Mouse (Mus musculus) stomach, postnatal 0 days (tissue): Measurements from ENCODE around the gene Ephx3. TPM values are rescaled to one million over a fixed set of nuclear protein-coding genes. Genes with fewer than 3 reads are reported as not detected.

Source experiments
- ATAC-seq: fragments of 200-750 bp; cut with Nextera tagmentation; 2 replicates; pipeline ENCODE4 v1.8.0; 2017; ENCODE audit not compliant: low FRiP score, low TSS enrichment
- DNase-seq: peaks from one replicate; pipeline ENCODE4 v3.0.0-alpha.2; 2016; ENCODE audit warnings: low spot score
- H3K27ac ChIP-seq: fragments of 300-500 bp; sonication (generic); replicated peaks from 2 replicates; pipeline ENCODE4 v1.5.1; 2014; ENCODE audit warnings: mild to moderate bottlenecking, control low read depth
- H3K27me3 ChIP-seq: fragments of 300-500 bp; sonication (generic); 2 replicates; pipeline ENCODE4 v1.6.1; 2014; ENCODE audit warnings: low read length; ENCODE audit not compliant: control insufficient read depth, insufficient read depth
- H3K36me3 ChIP-seq: fragments of 300-500 bp; sonication (generic); 2 replicates; pipeline ENCODE4 v1.6.1; 2014; ENCODE audit warnings: low read length, mixed read lengths; ENCODE audit not compliant: control insufficient read depth, insufficient read depth
- H3K4me1 ChIP-seq: fragments of 300-500 bp; sonication (generic); replicated peaks from 2 replicates; pipeline ENCODE4 v1.6.1; 2014; ENCODE audit warnings: antibody characterized with exemption; ENCODE audit not compliant: control insufficient read depth, insufficient read depth
- H3K4me2 ChIP-seq: fragments of 300-500 bp; sonication (generic); replicated peaks from 2 replicates; pipeline ENCODE4 v1.6.1; 2014; ENCODE audit warnings: low read depth, mild to moderate bottlenecking, control low read depth, moderate library complexity
- H3K4me3 ChIP-seq: fragments of 300-500 bp; sonication (generic); 2 replicates; pipeline ENCODE4 v1.5.1; 2014; ENCODE audit warnings: low read depth, low read length, control low read depth
- H3K9ac ChIP-seq: fragments of 300-500 bp; sonication (generic); 2 replicates; pipeline ENCODE4 v1.6.1; 2014; ENCODE audit warnings: mild to moderate bottlenecking, low read length, control low read depth, mixed read lengths
- H3K9me3 ChIP-seq: fragments of 300-500 bp; sonication (generic); 2 replicates; pipeline ENCODE4 v1.6.1; 2016; ENCODE audit warnings: low read length; ENCODE audit not compliant: control insufficient read depth
- CTCF ChIP-seq: IDR thresholded peaks from 2 replicates; pipeline ENCODE4 v1.5.1; 2016; ENCODE audit warnings: antibody characterized with exemption, low read depth, mild to moderate bottlenecking, moderate library complexity
- EP300 ChIP-seq: optimal IDR thresholded peaks from 2 replicates; pipeline ENCODE3; 2016; ENCODE audit warnings: antibody characterized with exemption
- WGBS: fragments of 180-500 bp; shearing (Covaris S2); extraction: QIAGEN DNeasy Blood & Tissue Kit; methylation state at CpG from one replicate; pipeline ENCODE4 v1.1.7; 2014; 5-methylcytosine and 5-hydroxymethylcytosine counted together
- polyA plus RNA-seq: library from polyadenylated mRNA; unstranded; fragments of >200 nt; fragmentation: Nextera tagmentation; extraction: Ambion mirVana; gene quantifications from 2 replicates; pipeline ENCODE4 v1.2.1, GENCODE M21; 2015

Ephx3 gene
- polyA plus RNA-seq, 1 experiment from 2014 or later: 48.8 TPM

GRCm38 (mm10) chr17:32189850-32190249 lies 501 bp upstream of the Ephx3 start:
- H3K4me3 ChIP-seq: peak overlapping the region; percentile 41; the same call in 1 of the 2 replicates
- TF ChIP-seq CTCF (no peak), EP300 (no peak)
- H3K4me2 ChIP-seq: peak overlapping the region; percentile 63
- 0 out of 2 replicates have a peak overlapping the region, but pooled peaks have one; percentile 49 for H3K27ac ChIP-seq
- H3K27me3 ChIP-seq: no peaks in the 10 kb centered on the region
- no peak overlapping the region for H3K9ac ChIP-seq
- DNase-seq (peak; percentile 52), ATAC-seq (peak; percentile 80)
- 9% methylated on average over 5 of the region's 5 CpGs for WGBS
- H3K4me1 ChIP-seq: 0 out of 2 replicates have a peak, but pooled peaks cover 7% of the 10 kb centered on the region
- no peaks in the 10 kb centered on the region for H3K36me3 ChIP-seq
- no peaks in the 10 kb centered on the region for H3K9me3 ChIP-seq

GRCm38 (mm10) chr17:32183017-32183416 lies 6.3 kb downstream of the Ephx3 start:
- DNase-seq (no peak), ATAC-seq (no peak)
- Histone ChIP-seq H3K27ac (no peak overlapping the region), H3K9ac (no peak overlapping the region), H3K27me3 (no peaks in the 10 kb centered on the region), H3K4me3 (no peak overlapping the region), H3K36me3 (no peaks in the 10 kb centered on the region), H3K9me3 (no peaks in the 10 kb centered on the region), H3K4me2 (no peak overlapping the region), H3K4me1 (no peaks in the 10 kb centered on the region)
- WGBS: 38% methylated on average over 8 of the region's 8 CpGs
- no peak for TF ChIP-seq EP300
- no peak for TF ChIP-seq CTCF

DNA sequence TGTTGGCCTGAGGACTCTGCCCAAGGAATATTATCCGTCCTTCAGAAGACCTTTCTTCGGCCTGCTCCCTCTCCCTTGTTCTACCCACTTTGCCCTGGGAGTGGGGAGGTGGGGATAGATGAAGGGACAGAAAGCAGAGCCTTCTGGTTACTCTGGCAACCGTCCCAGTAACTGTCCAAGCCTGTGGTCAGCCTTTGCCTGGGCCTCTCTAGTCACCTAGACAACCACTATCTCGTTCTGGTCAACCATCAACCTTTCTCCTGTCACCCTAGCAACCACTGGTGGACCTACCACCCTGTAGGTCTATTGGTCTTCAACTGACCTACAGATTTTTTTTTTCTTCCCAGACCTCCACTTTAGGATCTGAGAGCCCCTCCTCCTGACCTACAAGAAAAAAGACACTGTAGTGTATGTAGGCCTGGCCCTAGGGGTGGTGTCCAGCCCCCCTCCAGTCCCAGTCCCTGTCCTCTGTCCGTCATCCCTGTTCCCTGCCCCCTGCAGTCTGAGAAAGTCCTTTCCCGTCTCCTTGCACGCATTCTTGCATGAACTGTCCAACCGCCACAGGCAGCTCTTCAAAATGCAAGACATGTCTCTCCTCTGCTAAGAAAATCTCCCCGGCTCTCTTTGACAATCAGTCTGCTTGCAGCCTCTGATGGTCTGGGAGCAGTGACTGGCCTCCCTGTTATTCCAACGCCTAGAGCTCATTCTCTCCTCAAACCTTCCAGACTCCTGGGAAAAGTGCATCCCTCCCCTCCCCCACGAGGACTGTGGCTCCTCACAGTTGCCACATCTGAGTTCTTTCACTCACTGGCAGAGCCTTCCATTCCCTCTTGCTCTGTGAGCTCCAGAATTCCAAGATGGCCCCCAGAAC lies 9.5 kb downstream of the Ephx3 start:
- no peak overlapping the region for H3K4me2 ChIP-seq
- peak; percentile 12; the same call in 1 of the 2 replicates for ATAC-seq
- 0 out of 2 replicates have a peak overlapping the region, but pooled peaks have one; percentile 2 for H3K27ac ChIP-seq
- no peaks in the 10 kb centered on the region for H3K4me1 ChIP-seq
- H3K4me3 ChIP-seq: no peak overlapping the region
- no peak for TF ChIP-seq EP300
- no peak for TF ChIP-seq CTCF
- DNase-seq: no peak
- H3K9ac ChIP-seq: no peak overlapping the region
- H3K27me3 ChIP-seq: no peaks in the 10 kb centered on the region
- WGBS: 53% methylated on average over 11 of the region's 11 CpGs
- H3K36me3 ChIP-seq: no peaks in the 10 kb centered on the region
- no peaks in the 10 kb centered on the region for H3K9me3 ChIP-seq

DNA sequence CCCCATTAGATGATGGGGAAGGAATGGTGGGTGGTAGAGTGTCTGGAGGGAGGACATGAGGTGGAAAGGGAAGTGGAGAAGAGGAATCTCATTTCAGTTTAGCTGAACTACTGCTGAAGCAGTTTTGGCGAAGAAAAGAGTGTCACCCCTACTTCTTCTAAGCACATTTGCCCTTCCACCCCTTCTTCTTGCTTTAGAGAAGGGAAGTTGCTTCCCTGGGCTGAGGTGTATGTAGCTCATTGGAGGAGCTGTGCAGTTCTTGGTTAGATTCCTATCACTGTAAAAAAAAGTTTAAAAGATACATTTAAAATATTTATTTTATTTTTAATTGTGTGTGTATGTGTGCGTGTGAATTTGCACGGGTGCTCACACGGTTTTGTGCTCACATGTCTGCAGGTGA lies 12.4 kb downstream of the Ephx3 start:
- H3K4me3 ChIP-seq: no peak overlapping the region
- ATAC-seq: no peak
- no peaks in the 10 kb centered on the region for H3K4me1 ChIP-seq
- H3K4me2 ChIP-seq: no peak overlapping the region
- H3K27ac ChIP-seq: no peak overlapping the region
- H3K9me3 ChIP-seq: no peaks in the 10 kb centered on the region
- WGBS: 87% methylated on average over 4 of the region's 4 CpGs
- TF ChIP-seq EP300 (no peak), CTCF (no peak)
- no peak overlapping the region for H3K9ac ChIP-seq
- no peaks in the 10 kb centered on the region for H3K27me3 ChIP-seq
- DNase-seq: no peak
- no peaks in the 10 kb centered on the region for H3K36me3 ChIP-seq

DNA sequence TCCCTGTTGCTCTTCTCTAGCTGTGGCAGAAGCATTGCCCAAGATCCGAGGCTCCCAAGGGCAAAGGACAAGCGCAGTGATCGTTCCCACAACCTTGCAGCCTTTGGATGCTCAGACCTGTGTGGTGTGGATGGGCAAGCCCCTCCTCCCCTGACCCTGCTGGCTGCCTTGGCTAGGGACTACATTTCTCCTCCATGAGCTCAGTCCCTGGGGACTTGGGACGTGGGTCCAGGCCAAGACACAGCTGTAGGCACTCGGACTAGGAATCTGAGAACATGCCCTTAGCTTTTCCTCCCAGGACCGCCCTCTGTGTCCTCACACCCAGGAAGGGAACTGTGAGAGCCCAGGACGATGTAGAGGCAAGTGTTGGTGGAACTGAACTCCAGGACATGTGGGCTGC lies 16.2 kb downstream of the Ephx3 start:
- no peak overlapping the region for H3K4me3 ChIP-seq
- 49% methylated on average over 7 of the region's 7 CpGs for WGBS
- no peak for TF ChIP-seq EP300
- no peak for TF ChIP-seq CTCF
- no peaks in the 10 kb centered on the region for H3K9me3 ChIP-seq
- H3K36me3 ChIP-seq: no peaks in the 10 kb centered on the region
- 0 out of 2 replicates have a peak, but pooled peaks cover 2% of the 10 kb centered on the region for H3K4me1 ChIP-seq
- ATAC-seq: no peak
- H3K9ac ChIP-seq: no peak overlapping the region
- H3K4me2 ChIP-seq: no peak overlapping the region
- DNase-seq: no peak
- no peaks in the 10 kb centered on the region for H3K27me3 ChIP-seq
- H3K27ac ChIP-seq: no peak overlapping the region

- Histone ChIP-seq H3K4me1 (0 out of 2 replicates have a peak, but pooled peaks cover 2% of the 10 kb centered on the region), H3K27ac (no peak overlapping the region), H3K36me3 (no peaks in the 10 kb centered on the region), H3K4me2 (no peak overlapping the region), H3K9ac (no peak overlapping the region), H3K4me3 (no peak overlapping the region), H3K27me3 (no peaks in the 10 kb centered on the region), H3K9me3 (no peaks in the 10 kb centered on the region)
- 70% methylated on average over 2 of the region's 2 CpGs for WGBS
- DNase-seq (no peak), ATAC-seq (no peak)
- no peak for TF ChIP-seq EP300
- TF ChIP-seq CTCF: no peak
These were observed 16.9 kb downstream of the Ephx3 start for GRCm38 (mm10) chr17:32172485-32172884.
